Mouse (Mus musculus) spleen, adult 10 weeks (tissue): Measurements from ENCODE around the gene Tspan7. TPM values are rescaled to one million over a fixed set of nuclear protein-coding genes. Genes with fewer than 3 reads are reported as not detected.

Experiments
- polyA plus RNA-seq: library from polyadenylated mRNA; stranded (reverse); fragments of 350-450 nt; fragmentation: Illumina TruSeq; extraction: RNeasy Lipid Tissue Mini Kit (QIAGEN cat#74804); gene quantifications from one replicate; pipeline ENCODE4 v1.2.3, GENCODE M21; 2015; ENCODE audit warnings: low replicate concordance; ENCODE audit not compliant: insufficient read depth

Tspan7 gene
- polyA plus RNA-seq = 40.8 TPM

DNA sequence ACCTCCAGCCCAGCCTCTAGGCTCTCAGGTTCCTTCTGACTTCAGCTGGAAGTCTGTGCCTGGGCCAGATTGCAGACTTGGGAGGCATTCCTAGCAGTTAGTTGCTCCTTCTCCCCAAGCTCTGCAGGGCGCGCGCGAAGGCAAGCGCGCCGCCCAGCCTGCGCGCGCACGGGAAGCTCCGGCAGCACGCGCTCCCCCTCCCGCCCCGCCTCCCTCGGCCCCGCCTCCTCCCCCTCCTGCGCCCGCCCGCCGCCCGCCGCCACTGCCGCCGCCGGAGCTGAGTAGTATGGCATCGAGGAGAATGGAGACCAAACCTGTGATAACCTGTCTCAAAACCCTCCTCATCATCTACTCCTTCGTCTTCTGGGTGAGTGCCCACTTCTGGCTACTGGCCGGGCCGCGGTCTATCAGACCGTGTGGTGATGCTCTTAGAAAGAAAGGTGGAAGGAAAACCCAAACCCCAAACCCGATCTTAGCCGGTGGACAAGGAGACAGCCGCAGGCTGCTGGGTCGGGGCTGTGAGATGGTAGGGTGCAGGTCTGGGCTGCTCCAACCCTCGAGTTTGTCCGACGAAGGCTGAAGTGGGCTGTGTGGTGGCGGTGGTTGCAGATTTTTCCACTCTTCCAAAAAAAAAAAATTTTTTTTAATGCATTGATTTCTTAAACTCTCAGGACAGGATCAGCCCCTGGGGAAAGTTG is at the start of gene Tspan7:
Tspan7 (plus strand) TSS at position 287 of the 698 bp plus-strand sequence.

Other genes starting within 250 kb of the Tspan7 start
- not detected for gene Otc, start 232.9 kb upstream of the Tspan7 start, polyA plus RNA-seq
- gene Mid1ip1, start 229.9 kb downstream of the Tspan7 start, polyA plus RNA-seq = 11.4 TPM